Mouse (Mus musculus) limb, embryonic 14.5 days (tissue): ENCODE measurements around the gene Dtnb. TPM values are rescaled to one million over a fixed set of nuclear protein-coding genes. Genes with fewer than 3 reads are reported as not detected.
A peak's percentile ranks its signal among the peaks of the same experiment; 100 is the strongest.

Experiments
- ATAC-seq: fragments of 200-750 bp; cut with Nextera tagmentation; 2 replicates; pipeline ENCODE4 v1.8.0; 2017; ENCODE audit warnings: low read depth, moderate number of reproducible peaks, moderate TSS enrichment; ENCODE audit not compliant: low FRiP score
- DNase-seq: peaks from one replicate; pipeline ENCODE4 v3.0.0-alpha.2; 2015; ENCODE audit warnings: low spot score
- H3K27ac ChIP-seq: fragments of 300-500 bp; sonication (generic); replicated peaks from 2 replicates; pipeline ENCODE4 v1.5.1; 2014; ENCODE audit warnings: low read depth, mild to moderate bottlenecking, low read length, moderate library complexity, mixed read lengths
- H3K27me3 ChIP-seq: fragments of 300-500 bp; sonication (generic); 2 replicates; pipeline ENCODE4 v1.6.1; 2014; ENCODE audit warnings: low read length, mixed read lengths; ENCODE audit not compliant: control insufficient read depth, insufficient read depth
- H3K36me3 ChIP-seq: fragments of 300-500 bp; sonication (generic); 2 replicates; pipeline ENCODE4 v1.6.1; 2014; ENCODE audit warnings: mild to moderate bottlenecking, low read length, moderate library complexity, mixed read lengths; ENCODE audit not compliant: control insufficient read depth, insufficient read depth
- H3K4me1 ChIP-seq: fragments of 300-500 bp; sonication (generic); 2 replicates; pipeline ENCODE4 v1.6.1; 2014; ENCODE audit warnings: antibody characterized with exemption, low read length, mixed read lengths; ENCODE audit not compliant: control insufficient read depth, insufficient read depth
- H3K4me2 ChIP-seq: fragments of 300-500 bp; sonication (generic); replicated peaks from 2 replicates; pipeline ENCODE4 v1.6.1; 2014; ENCODE audit warnings: low read depth, mild to moderate bottlenecking, low read length, moderate library complexity; ENCODE audit not compliant: severe bottlenecking
- H3K4me3 ChIP-seq: fragments of 300-500 bp; sonication (generic); replicated peaks from 2 replicates; pipeline ENCODE4 v1.5.1; 2014; ENCODE audit warnings: low read length
- H3K9ac ChIP-seq: fragments of 300-500 bp; sonication (generic); 2 replicates; pipeline ENCODE4 v1.6.1; 2014; ENCODE audit warnings: mild to moderate bottlenecking, low read depth, low read length, moderate library complexity; ENCODE audit not compliant: severe bottlenecking
- H3K9me3 ChIP-seq: fragments of 300-500 bp; sonication (generic); 2 replicates; pipeline ENCODE4 v1.6.1; 2016; ENCODE audit warnings: low read length; ENCODE audit not compliant: control insufficient read depth
- POLR2A ChIP-seq: fragments of 200-500 bp; IDR thresholded peaks from 2 replicates; pipeline ENCODE4 v1.8.0; 2012; ENCODE audit warnings: inconsistent platforms, mild to moderate bottlenecking, moderate library complexity, borderline replicate concordance; ENCODE audit not compliant: insufficient read depth, insufficient read length; ENCODE audit errors: extremely low read depth
- WGBS: fragments of 180-500 bp; shearing (Covaris S2); extraction: QIAGEN DNeasy Blood & Tissue Kit; methylation state at CpG from one replicate; pipeline ENCODE4 v1.1.7; 2014; 5-methylcytosine and 5-hydroxymethylcytosine counted together
- polyA plus RNA-seq, 2 experiments: library from polyadenylated mRNA; depleted of rRNA in 1 of 2; stranded (reverse) in 1 of 2; unstranded in 1 of 2; fragments of >200 nt; fragmentation: Nextera tagmentation in 1 of 2; extraction: Ambion mirVana in 1 of 2; gene quantifications; 2 replicates each; pipeline versions ENCODE4 v1.2.1 to v1.2.3; 2012 to 2014

Dtnb gene
- polyA plus RNA-seq, 2 experiments: 32.3 to 46.5 TPM

- Histone ChIP-seq H3K4me1 (no peaks in the 10 kb centered on the region), H3K4me3 (no peak overlapping the region), H3K27ac (no peak overlapping the region), H3K9ac (no peak overlapping the region), H3K9me3 (no peaks in the 10 kb centered on the region), H3K27me3 (no peaks in the 10 kb centered on the region), H3K36me3 (no peaks in the 10 kb centered on the region), H3K4me2 (no peak overlapping the region)
- ATAC-seq (no peak), DNase-seq (no peak)
- no peak for TF ChIP-seq POLR2A
- WGBS: 25% methylated on average over 3 of the region's 4 CpGs
These were observed 223.4 kb downstream of the Dtnb start for GRCm38 (mm10) chr12:3795569-3795968.

- H3K9me3 ChIP-seq: no peaks in the 10 kb centered on the region
- TF ChIP-seq POLR2A: no peak
- H3K9ac ChIP-seq: no peak overlapping the region
- H3K4me3 ChIP-seq: no peak overlapping the region
- H3K4me2 ChIP-seq: no peak overlapping the region
- H3K27me3 ChIP-seq: no peaks in the 10 kb centered on the region
- DNase-seq (no peak), ATAC-seq (no peak)
- 74% methylated on average over 1 of the region's 1 CpGs for WGBS
- H3K36me3 ChIP-seq: no peaks in the 10 kb centered on the region
- H3K4me1 ChIP-seq: no peaks in the 10 kb centered on the region
- H3K27ac ChIP-seq: no peak overlapping the region
These were observed 227.4 kb downstream of the Dtnb start for GRCm38 (mm10) chr12:3799551-3799950.

- ATAC-seq: no peak
- Histone ChIP-seq H3K4me1 (peaks cover 30% of the 10 kb centered on the region), H3K36me3 (no peaks in the 10 kb centered on the region), H3K9ac (peak within 1 kb of the TSS; percentile 96), H3K27ac (peak within 1 kb of the TSS; percentile 95), H3K9me3 (no peaks in the 10 kb centered on the region), H3K4me2 (peak within 1 kb of the TSS; percentile 71), H3K27me3 (no peaks in the 10 kb centered on the region), H3K4me3 (peak within 1 kb of the TSS; percentile 64)
- no peak for DNase-seq
- TF ChIP-seq POLR2A: no peak
- 22% methylated on average over 4 of the region's 4 CpGs for WGBS
These were observed 233.7 kb downstream of the Dtnb start, which contains the start of gene Dnmt3a for GRCm38 (mm10) chr12:3805852-3806251. Gene Dnmt3a (plus strand): TSS chr12:3806007.

GRCm38 (mm10) chr12:3806271-3806684, 234.1 kb downstream of the Dtnb start:
- Histone ChIP-seq H3K27me3 (no peaks in the 10 kb centered on the region), H3K9me3 (no peaks in the 10 kb centered on the region), H3K9ac (peak overlapping the region; percentile 96), H3K4me3 (peak overlapping the region; percentile 64), H3K4me1 (peaks cover 34% of the 10 kb centered on the region), H3K36me3 (no peaks in the 10 kb centered on the region), H3K27ac (peak overlapping the region; percentile 95), H3K4me2 (peak overlapping the region; percentile 71)
- DNase-seq (peak; percentile 72), ATAC-seq (peak; percentile 73)
- 5% methylated on average over 27 of the region's 41 CpGs for WGBS
- TF ChIP-seq POLR2A: no peak

GRCm38 (mm10) chr12:3806703-3807547, 234.7 kb downstream of the Dtnb start:
- Histone ChIP-seq H3K4me1 (peaks cover 39% of the 10 kb centered on the region), H3K4me3 (peak overlapping the region; percentile 64), H3K9ac (peak overlapping the region; percentile 96), H3K4me2 (peak overlapping the region; percentile 71), H3K9me3 (no peaks in the 10 kb centered on the region), H3K27me3 (no peaks in the 10 kb centered on the region), H3K27ac (peak overlapping the region; percentile 95), H3K36me3 (no peaks in the 10 kb centered on the region)
- under 1% methylated on average over 26 of the region's 141 CpGs for WGBS
- peak; percentile 70 for DNase-seq
- TF ChIP-seq POLR2A: no peak
- ATAC-seq: peak; percentile 41
